Mouse (Mus musculus): ENCODE measurements at regions not wholly inside any gene's neighbourhood (a gene's known extent, or its start where the extent isn't known, plus 50 kb on each side); places are given as distances from the start of the nearest gene placed in this dataset.

DNA sequence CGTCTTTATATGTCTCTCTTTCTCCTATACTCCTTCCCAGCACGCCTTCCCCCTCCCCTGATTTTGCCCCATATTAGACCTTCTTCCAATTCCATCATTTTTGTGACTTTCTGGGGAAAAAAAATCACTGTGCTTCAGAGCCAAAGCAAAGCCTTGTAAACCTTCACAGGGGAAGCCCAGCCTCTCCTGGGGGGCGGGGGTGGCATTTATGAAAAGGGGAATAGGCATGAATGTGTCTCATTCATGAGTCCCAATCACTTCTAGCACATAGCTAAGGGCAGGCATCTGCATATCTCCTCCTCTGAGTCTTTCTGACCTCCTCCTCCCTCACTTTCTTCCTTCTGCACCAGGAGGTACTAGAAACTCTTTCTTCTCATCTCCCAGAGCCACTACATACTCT is 149.8 kb downstream of the Adamts15 start:
- no peak for DNase-seq

- DNase-seq = no peak
These were observed 151.6 kb downstream of the Adamts15 start for GRCm38 (mm10) chr9:30770436-30771173.

DNA sequence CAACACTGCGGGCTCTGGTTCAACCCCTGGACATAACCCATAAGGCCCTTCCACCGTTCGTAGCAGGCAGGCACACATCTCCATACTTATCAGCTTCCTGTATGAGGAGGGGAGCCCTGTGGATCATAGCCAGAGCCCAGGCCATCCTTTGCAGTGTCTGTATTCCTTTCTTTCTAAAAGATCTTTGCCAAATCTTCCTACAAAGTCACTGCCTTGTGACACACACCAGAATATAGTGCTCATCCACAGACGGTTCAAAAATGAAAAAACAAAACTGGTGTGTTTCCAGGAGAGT is 152.9 kb downstream of the Adamts15 start:
- no peak for DNase-seq

GRCm38 (mm10) chr9:30768665-30769434 is 153.4 kb downstream of the Adamts15 start:
- DNase-seq = no peak

- DNase-seq = no peak
These were observed 155.6 kb downstream of the Adamts15 start for GRCm38 (mm10) chr9:30766701-30767100.

- DNase-seq = no peak
These were observed 156.1 kb downstream of the Adamts15 start for GRCm38 (mm10) chr9:30766171-30766570.

- DNase-seq = no peak
These were observed 157.2 kb downstream of the Adamts15 start for GRCm38 (mm10) chr9:30765017-30765569.

GRCm38 (mm10) chr9:30762913-30763312 is 159.3 kb downstream of the Adamts15 start:
- DNase-seq = no peak

GRCm38 (mm10) chr9:30758121-30758520 is 164.1 kb downstream of the Adamts15 start:
- DNase-seq = peak; percentile 9

DNA sequence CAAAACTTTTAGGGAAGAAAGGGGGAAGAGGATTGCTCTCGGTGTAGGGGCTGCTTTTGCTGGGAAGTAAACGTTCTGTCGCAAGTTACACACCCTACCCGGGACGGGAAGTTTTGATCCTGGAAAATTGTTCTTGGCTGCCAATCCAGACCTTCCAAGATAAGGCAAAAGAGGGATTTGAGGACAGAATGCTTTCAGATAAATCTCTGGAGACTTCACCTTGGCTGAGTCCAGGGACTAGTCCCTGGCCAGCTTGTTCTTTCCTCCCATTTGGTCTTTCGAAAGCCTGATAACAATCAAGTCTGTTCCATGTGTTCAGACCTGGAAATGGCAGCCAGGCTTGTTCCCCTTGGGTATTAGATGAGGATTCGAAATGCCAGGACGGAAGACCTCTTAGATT is 164.8 kb downstream of the Adamts15 start:
- peak; percentile 33 for DNase-seq

DNA sequence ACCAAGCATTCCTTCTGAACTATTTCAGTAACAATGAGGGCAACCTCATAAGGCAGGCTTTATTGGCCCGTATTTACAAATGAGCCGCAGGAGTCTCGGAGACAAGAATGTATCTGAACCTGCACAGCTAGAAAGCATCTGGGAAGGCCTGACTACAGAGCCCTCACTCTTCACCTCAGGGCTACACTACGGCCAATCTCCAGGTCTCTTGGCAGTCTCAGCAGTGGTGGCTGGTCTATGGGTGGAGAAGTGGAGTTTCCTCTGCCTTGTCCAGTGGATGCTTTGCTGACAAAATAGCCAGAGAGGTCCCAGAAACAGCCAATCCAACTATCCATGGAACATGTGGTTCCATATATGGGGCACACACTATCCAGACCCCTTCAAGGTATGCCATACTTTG is 165.5 kb downstream of the Adamts15 start:
- DNase-seq = no peak

DNA sequence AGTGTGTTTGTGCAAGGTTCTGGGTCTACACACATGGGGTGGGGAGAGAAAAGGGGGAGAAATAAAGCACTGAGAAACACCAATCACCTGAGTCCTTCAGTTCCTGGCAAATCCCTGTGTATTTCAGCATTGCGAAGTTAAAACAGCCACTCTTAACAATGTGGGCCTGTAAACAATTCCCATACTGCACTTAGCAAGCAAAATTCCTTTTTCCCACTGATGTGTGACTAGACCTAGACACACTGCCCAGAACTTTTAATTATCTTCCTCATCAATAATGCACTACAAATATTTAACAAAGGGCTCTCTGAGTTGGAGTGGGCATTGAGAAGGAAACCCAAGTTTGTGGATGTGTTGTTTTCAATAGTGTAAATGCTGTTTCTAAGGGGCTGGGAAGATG is 166.7 kb downstream of the Adamts15 start:
- DNase-seq = no peak

GRCm38 (mm10) chr9:30754826-30755225 is 167.4 kb downstream of the Adamts15 start:
- DNase-seq = no peak

DNA sequence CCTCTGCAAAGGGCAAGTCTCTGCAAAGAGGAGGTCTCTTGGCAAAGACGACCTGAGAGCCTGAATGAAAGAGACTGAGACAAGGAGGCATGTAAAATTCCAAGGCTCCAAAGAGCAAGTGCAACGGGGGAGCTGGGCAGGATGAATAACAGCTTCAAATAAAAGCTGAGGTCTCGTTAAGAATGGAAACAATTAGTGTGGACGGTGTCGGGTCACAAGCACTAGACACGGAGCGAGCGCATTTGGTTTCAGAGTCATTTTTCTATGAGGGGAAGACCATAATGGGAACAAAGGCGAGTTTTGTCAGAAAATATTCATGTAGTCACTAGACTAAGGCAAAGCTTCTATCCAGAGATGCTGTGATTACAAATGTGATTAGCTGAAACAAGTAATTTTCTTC is 178.8 kb downstream of the Adamts15 start:
- no peak for DNase-seq

- no peak for DNase-seq
These were observed 179.7 kb downstream of the Adamts15 start for GRCm38 (mm10) chr9:30742471-30743098.

DNA sequence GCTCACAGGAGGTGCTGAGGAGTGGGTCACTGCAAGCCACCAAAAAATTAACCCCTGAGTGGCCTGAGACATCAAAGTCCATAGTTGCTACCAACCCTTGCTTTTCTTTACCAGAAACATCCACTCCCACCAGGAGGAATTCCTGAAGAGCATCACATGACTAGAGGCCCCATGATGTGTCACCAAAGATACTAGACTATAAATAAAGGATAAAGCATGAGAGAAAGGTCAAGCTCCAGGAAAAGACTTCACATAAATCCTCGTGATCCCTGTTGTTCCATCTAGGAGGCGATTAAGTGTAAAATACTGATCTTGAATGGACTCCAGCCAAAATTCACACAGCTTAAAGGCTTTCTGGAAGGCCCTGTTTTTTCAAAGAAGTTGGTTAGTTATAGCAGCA is 190.6 kb downstream of the Adamts15 start:
- DNase-seq = no peak

DNA sequence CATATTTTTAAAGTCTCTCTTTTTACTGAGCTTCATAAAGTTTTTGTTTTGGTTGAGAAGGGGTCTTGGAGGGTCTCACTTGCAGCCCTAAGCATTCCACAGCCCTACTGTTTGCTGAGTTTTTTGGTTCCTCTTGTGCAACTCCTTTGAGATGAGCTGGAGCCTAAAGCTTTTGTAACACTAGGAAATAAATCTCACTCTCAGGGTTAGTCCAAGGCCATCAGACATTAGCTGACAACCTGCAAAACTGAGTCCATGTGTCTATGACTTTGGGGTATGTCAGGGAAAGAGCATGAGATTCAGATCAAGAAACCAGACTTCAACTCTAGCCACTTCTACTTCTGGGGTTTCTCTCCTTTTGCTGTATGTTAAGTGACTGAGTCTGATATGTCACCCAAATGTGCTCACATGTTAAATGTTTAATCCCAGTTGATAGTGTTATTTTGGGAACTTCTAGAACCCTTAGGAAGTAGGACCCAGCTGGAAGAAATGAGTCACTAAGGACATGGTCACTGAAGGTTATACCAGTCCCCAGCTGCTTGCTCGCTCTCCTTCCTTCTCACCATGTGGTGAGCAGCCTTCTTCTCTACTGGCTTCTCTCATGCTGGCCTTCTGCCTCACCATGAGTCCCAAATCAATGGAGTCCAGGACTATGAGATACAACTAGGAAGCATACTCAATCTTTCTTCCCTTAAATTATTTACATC is 198.7 kb downstream of the Adamts15 start:
- DNase-seq = peak; percentile 20

- no peak for DNase-seq
These were observed 200.4 kb downstream of the Adamts15 start for GRCm38 (mm10) chr9:30721861-30722260.

DNA sequence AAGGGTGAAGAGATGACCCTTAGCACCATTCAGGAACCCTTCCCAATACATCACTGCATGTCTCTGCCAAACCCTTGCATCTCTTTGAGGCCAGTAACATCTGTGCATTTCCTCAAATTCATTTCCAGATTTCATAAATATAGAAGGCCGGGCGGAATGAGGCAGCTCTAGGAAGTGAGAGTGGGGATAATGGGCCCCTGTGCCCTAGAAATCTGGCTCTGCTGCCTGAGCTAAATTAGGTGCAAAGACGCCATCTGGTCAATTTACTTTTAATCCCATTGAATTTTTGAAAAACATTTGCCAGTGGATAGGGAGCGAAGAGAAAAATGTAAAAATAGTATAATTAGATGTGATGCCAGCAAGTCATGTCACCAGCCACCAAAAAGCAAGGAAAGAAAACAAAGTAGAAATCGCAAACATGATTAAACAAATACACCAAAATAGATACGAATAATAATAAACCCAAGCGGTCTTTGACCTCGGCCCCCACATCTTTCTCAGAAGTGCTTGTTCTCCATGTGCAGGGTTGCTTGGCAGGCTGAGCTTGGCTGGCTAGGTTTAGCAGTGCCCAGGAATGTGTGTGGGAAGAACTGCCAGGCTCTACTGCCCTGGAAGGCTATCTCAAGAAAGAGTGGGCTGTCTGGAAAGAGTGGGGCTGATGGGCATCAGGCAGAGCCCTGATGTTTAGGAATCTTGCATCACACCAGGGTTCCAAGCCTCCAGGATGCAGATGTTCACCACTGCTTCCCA is 205.7 kb downstream of the Adamts15 start:
- no peak for DNase-seq

DNA sequence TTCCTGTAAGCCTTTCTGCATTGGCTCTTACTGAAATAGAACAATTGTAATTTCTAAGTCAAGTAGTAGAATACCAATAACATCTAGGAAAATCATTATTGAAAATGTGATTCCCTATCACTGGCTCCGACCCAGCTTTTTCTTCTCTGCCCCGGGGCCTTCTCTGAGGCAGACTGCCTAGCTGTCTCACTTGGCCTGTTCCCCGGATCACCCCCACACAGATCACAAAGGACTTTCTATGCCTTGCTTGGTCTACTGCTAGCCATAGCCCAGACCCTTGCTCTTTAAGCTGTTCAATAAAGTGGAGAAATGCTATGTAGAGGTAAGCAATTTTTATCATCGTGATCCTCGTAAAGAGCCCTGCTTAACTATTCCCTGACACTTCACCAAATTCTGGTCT is 212.1 kb downstream of the Adamts15 start:
- DNase-seq = no peak

- no peak for DNase-seq
These were observed 222.4 kb downstream of the Adamts15 start for GRCm38 (mm10) chr9:30699848-30700247.

DNA sequence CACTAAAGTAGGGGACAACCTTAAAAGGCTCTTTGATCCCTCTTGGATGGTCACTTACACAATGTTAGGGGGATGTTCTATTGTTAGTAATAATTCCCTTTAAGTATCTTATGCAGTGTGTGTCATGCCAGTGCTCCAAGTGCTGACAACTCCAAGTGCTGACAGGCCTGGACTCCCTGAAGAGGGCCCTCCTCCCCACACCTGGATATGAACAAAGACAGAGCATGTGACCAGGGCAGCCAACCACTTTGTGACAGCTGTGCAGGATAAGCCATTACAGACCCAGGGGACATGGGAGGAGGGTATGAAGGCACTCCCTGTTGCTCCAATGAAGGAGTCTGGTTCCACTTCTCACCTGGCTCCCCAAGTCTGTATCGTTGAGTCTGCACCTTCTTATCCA is 224.7 kb downstream of the Adamts15 start:
- no peak for DNase-seq
